Mouse (Mus musculus) adipose tissue, adult 10 weeks (tissue): Measurements from ENCODE around the gene Vmn1r117. TPM values are rescaled to one million over a fixed set of nuclear protein-coding genes. Genes with fewer than 3 reads are reported as not detected.

Experiments used
- polyA plus RNA-seq: library from polyadenylated mRNA; stranded (reverse); fragments of 350-450 nt; fragmentation: Illumina TruSeq; extraction: RNeasy Lipid Tissue Mini Kit (QIAGEN cat#74804); gene quantifications from one replicate; pipeline ENCODE4 v1.2.3, GENCODE M21; 2014; ENCODE audit warnings: low read depth, low replicate concordance

Vmn1r117 gene
- not detected for polyA plus RNA-seq

GRCm38 (mm10) chr7:20884021-20884420 is at the start of gene Vmn1r117:
TSS of gene Vmn1r117 (minus strand) at chr7:20884121.

GRCm38 (mm10) chr7:20912247-20912646 is 28.3 kb upstream of the Vmn1r117 start, which contains the start of gene Vmn1r118:
TSS of gene Vmn1r118 (minus strand) at chr7:20912347.

GRCm38 (mm10) chr7:20871956-20872355 is 12.0 kb downstream of the Vmn1r117 start, which contains the start of gene Vmn1r116:
TSS of gene Vmn1r116 (plus strand) at chr7:20872256.

GRCm38 (mm10) chr7:20844885-20845284 is 39.0 kb downstream of the Vmn1r117 start, which contains the start of gene Vmn1r115:
TSS of gene Vmn1r115 (minus strand) at chr7:20844985.

Other genes starting within 250 kb of the Vmn1r117 start
- not detected for gene Vmn1r107, start 215.2 kb downstream of the Vmn1r117 start, polyA plus RNA-seq
- gene Vmn1r111, start 180.9 kb downstream of the Vmn1r117 start, polyA plus RNA-seq = not detected
- not detected for gene Gm10668, start 153.5 kb downstream of the Vmn1r117 start, polyA plus RNA-seq
- not detected for gene Vmn1r112, start 112.9 kb downstream of the Vmn1r117 start, polyA plus RNA-seq
- gene Vmn1r113, start 96.8 kb downstream of the Vmn1r117 start, polyA plus RNA-seq = not detected
- gene Vmn1r114, start 71.9 kb downstream of the Vmn1r117 start, polyA plus RNA-seq = not detected
- not detected for gene Vmn1r115, start 39.1 kb downstream of the Vmn1r117 start, polyA plus RNA-seq
- not detected for gene Vmn1r116, start 11.9 kb downstream of the Vmn1r117 start, polyA plus RNA-seq
- not detected for gene Vmn1r118, start 28.2 kb upstream of the Vmn1r117 start, polyA plus RNA-seq
- not detected for gene Vmn1r119, start 128.3 kb upstream of the Vmn1r117 start, polyA plus RNA-seq
- gene Vmn1r120, start 169.7 kb upstream of the Vmn1r117 start, polyA plus RNA-seq = not detected
- not detected for gene Vmn1r121, start 214.4 kb upstream of the Vmn1r117 start, polyA plus RNA-seq